Mouse (Mus musculus) thymus, adult 2 months (tissue): Measurements from ENCODE around the gene Ephb3.

ENCODE experiments used
- CTCF ChIP-seq: fragments of 200-500 bp; IDR thresholded peaks from 2 replicates; pipeline ENCODE4 v1.5.1; 2012; ENCODE audit warnings: mild to moderate bottlenecking, control low read depth, low read length, moderate library complexity, borderline replicate concordance; ENCODE audit not compliant: control insufficient read depth, poor library complexity, insufficient read depth; ENCODE audit errors: extremely low read depth
- POLR2A ChIP-seq: fragments of 200-500 bp; IDR thresholded peaks from 2 replicates; pipeline ENCODE4 v1.6.1; 2012; ENCODE audit warnings: mild to moderate bottlenecking, low read length, control low read depth, moderate library complexity; ENCODE audit not compliant: control insufficient read depth, poor library complexity, insufficient read depth; ENCODE audit errors: extremely low read depth

DNA sequence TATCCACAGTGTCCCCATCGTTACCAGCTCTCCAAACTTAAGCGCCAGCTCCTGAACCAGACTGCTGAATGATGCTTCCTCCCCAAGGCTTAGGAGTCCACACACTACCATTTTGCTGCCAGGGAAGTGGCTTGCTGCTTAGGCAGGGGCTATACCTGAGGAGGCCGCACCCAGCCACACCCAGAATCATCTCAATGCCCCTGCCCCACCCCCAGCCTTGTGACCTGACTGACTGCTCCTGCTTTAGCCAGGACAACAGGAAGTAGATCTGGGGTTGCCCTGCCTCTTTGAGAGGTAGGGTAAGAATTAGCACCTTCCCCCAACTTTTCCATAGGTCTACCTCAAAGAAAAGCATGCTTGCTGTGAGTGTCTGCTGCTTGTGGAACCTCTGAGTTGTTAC lies 4.7 kb downstream of the Ephb3 start:
- TF ChIP-seq CTCF (no peak), POLR2A (no peak)
